Mouse (Mus musculus) embryonic stem cell, embryonic (primary cell): ENCODE measurements around the gene Ttll9.

ENCODE experiments used
- CTCF ChIA-PET, 4 experiments: fragments of 300-600 bp in 2 of 4; fragments of 350-600 bp in 2 of 4; sonication (Branson Sonifier 250); formaldehyde crosslinking; loops; one replicate each; lab custom pipeline; 2022; ENCODE audit warnings: inconsistent platforms in 2 of 4; lab: Charles Lee
- POLR2A ChIA-PET, 4 experiments: fragments of 300-600 bp in 2 of 4; fragments of 350-600 bp in 2 of 4; sonication (Branson Sonifier 250); formaldehyde crosslinking; loops; one replicate each; lab custom pipeline; 2022; ENCODE audit warnings: antibody characterized with exemption in 4 of 4, inconsistent platforms in 1 of 4; lab: Charles Lee

The Ttll9 gene

GRCm38 (mm10) chr2:153051095-153051494, 88.8 kb downstream of the Ttll9 start:
- POLR2A ChIA-PET, result interaction anchor here in 1 of 4 experiments (1.0 to 1.2 kb wide), 2 partner anchors 9 to 16 kb away, joined by 3 read pairs; no protein-coding TSS in a partner anchor
- CTCF ChIA-PET, result interaction anchor here (0.6 to 3.2 kb wide), 6 partner anchors 17 to 92 kb away, joined by 3 to 14 read pairs (median 4); no protein-coding TSS in a partner anchor

- CTCF ChIA-PET, result interaction anchor here (0.6 to 3.2 kb wide), 9 partner anchors 16 to 434 kb away, joined by 3 to 14 read pairs (median 4); no protein-coding TSS in a partner anchor
- POLR2A ChIA-PET, result interaction anchor here in 1 of 4 experiments (0.5 to 1.5 kb wide), 2 partner anchors 20 to 552 kb away, joined by 3 to 4 read pairs; no protein-coding TSS in a partner anchor
These were observed 89.3 kb downstream of the Ttll9 start for GRCm38 (mm10) chr2:153051537-153051936.

- POLR2A ChIA-PET, result interaction anchor here in 2 of 4 experiments (0.6 to 1.5 kb wide), 6 partner anchors 18 to 1478 kb away, joined by 3 to 4 read pairs (median 3); partner anchors contain the start of gene Xkr7 (in 1 of the 2)
- CTCF ChIA-PET, result interaction anchor here (0.5 to 3.2 kb wide), 16 partner anchors 10 to 1355 kb away, joined by 3 to 14 read pairs (median 4); partner anchors contain the start of genes Foxs1 (in 1 of the 4) and Snta1 (in 1 of the 4)
These were observed 90.5 kb downstream of the Ttll9 start for GRCm38 (mm10) chr2:153052700-153053351.

- ChIA-PET CTCF (interaction anchor here in 3 of 4 experiments (0.6 to 3.2 kb wide), 9 partner anchors 13 to 208 kb away, joined by 3 to 14 read pairs (median 5); no protein-coding TSS in a partner anchor), POLR2A (interaction anchor here in 1 of 4 experiments (1.2 kb wide), 1 partner anchor 17 kb away, joined by 3 read pairs; no protein-coding TSS in a partner anchor)
These were observed 91.6 kb downstream of the Ttll9 start for GRCm38 (mm10) chr2:153053896-153054295.

- CTCF ChIA-PET, result interaction anchor here (0.7 to 3.0 kb wide), 10 partner anchors 13 to 230 kb away, joined by 3 to 15 read pairs (median 3); no protein-coding TSS in a partner anchor
These were observed 93.1 kb downstream of the Ttll9 start for GRCm38 (mm10) chr2:153055270-153055920.

More at GRCm38 (mm10) chr2:153055270-153055920, 93.1 kb downstream of the Ttll9 start:
- POLR2A ChIA-PET, result interaction anchor here in 2 of 4 experiments (0.7 to 2.6 kb wide), 3 partner anchors 12 to 144 kb away, joined by 4 to 12 read pairs (median 5); no protein-coding TSS in a partner anchor
